Mouse (Mus musculus) megakaryocyte, adult 5-6 weeks (primary cell): Measurements from ENCODE around the gene Rnf41. TPM values are rescaled to one million over a fixed set of nuclear protein-coding genes. Genes with fewer than 3 reads are reported as not detected.

Experiments used
- ATAC-seq: 2 replicates; pipeline ENCODE4 v1.8.0; 2016; ENCODE audit warnings: mild to moderate bottlenecking, inconsistent platforms; ENCODE audit not compliant: poor library complexity, severe bottlenecking
- total RNA-seq, 2 experiments: library from RNA; stranded (forward) in 1 of 2; stranded (reverse) in 1 of 2; fragments of 153-499, 151-499 nt in 1 of 2; fragments of 221-1000, 200-1000 nt in 1 of 2; gene quantifications; 2 replicates each; pipeline versions ENCODE4 v1.2.3 to v1.2.4; 2015 to 2017

Gene Rnf41
- total RNA-seq, 2 experiments from 2014 or later: 16.4 to 24.6 TPM

- no peak for ATAC-seq
Observed at GRCm38 (mm10) chr10:128424604-128425003, 13.1 kb downstream of the Rnf41 start.

GRCm38 (mm10) chr10:128425260-128425659 lies 13.8 kb downstream of the Rnf41 start:
- no peak for ATAC-seq

- no peak for ATAC-seq
Observed at GRCm38 (mm10) chr10:128429052-128429451, 17.6 kb downstream of the Rnf41 start.

- no peak for ATAC-seq
Observed at GRCm38 (mm10) chr10:128429454-128429853, 18.0 kb downstream of the Rnf41 start.

- no peak for ATAC-seq
Observed at GRCm38 (mm10) chr10:128433417-128433816, 22.0 kb downstream of the Rnf41 start.

- peak; percentile 24; the same call in 1 of the 2 replicates for ATAC-seq
Observed at GRCm38 (mm10) chr10:128434681-128435080, 23.2 kb downstream of the Rnf41 start.

GRCm38 (mm10) chr10:128435186-128435823 lies 23.8 kb downstream of the Rnf41 start:
- ATAC-seq: no peak

GRCm38 (mm10) chr10:128435873-128436272 lies 24.4 kb downstream of the Rnf41 start:
- no peak for ATAC-seq

GRCm38 (mm10) chr10:128436376-128436775 lies 24.9 kb downstream of the Rnf41 start:
- no peak for ATAC-seq

- ATAC-seq: peak; percentile 45
Observed at GRCm38 (mm10) chr10:128438675-128439279, 27.3 kb downstream of the Rnf41 start.

GRCm38 (mm10) chr10:128440407-128440806 lies 28.9 kb downstream of the Rnf41 start:
- ATAC-seq: no peak

GRCm38 (mm10) chr10:128441324-128442119 lies 30.1 kb downstream of the Rnf41 start:
- no peak for ATAC-seq

- ATAC-seq: no peak
Observed at GRCm38 (mm10) chr10:128442718-128443117, 31.3 kb downstream of the Rnf41 start.

- no peak for ATAC-seq
Observed at GRCm38 (mm10) chr10:128444354-128444753, 32.9 kb downstream of the Rnf41 start.

- no peak for ATAC-seq
Observed at GRCm38 (mm10) chr10:128445407-128445806, 34.0 kb downstream of the Rnf41 start.

- no peak for ATAC-seq
Observed at GRCm38 (mm10) chr10:128451014-128451413, 39.6 kb downstream of the Rnf41 start.

- no peak for ATAC-seq
Observed at GRCm38 (mm10) chr10:128454471-128454870, 43.0 kb downstream of the Rnf41 start.

- ATAC-seq: peak; percentile 43
Observed at GRCm38 (mm10) chr10:128455280-128455679, 43.8 kb downstream of the Rnf41 start.

GRCm38 (mm10) chr10:128457676-128458075 lies 46.2 kb downstream of the Rnf41 start:
- ATAC-seq: no peak

GRCm38 (mm10) chr10:128458348-128458718 lies 46.9 kb downstream of the Rnf41 start:
- ATAC-seq: peak; percentile 52

- ATAC-seq: peak; percentile 80
Observed at GRCm38 (mm10) chr10:128458719-128459408, 47.4 kb downstream of the Rnf41 start, which contains the start of gene Smarcc2. Gene Smarcc2, plus strand, starts transcription at chr10:128459248.
